Mouse (Mus musculus) kidney, adult 11 months (tissue): Measurements from ENCODE around the gene Gm4894.

Experiments used
- DNase-seq: peaks from one replicate; pipeline ENCODE4 v3.0.0; 2022

Gene Gm4894

GRCm38 (mm10) chr9:49250231-49250630, at the start of gene Gm4894:
TSS of gene Gm4894 (plus strand) at chr9:49250531.
- no peak for DNase-seq

GRCm38 (mm10) chr9:49206331-49206730, 44.0 kb upstream of the Gm4894 start:
- no peak for DNase-seq

GRCm38 (mm10) chr9:49211493-49211892, 38.8 kb upstream of the Gm4894 start:
- DNase-seq, result no peak

- no peak for DNase-seq
These were observed 35.6 kb upstream of the Gm4894 start for GRCm38 (mm10) chr9:49214734-49215133.

GRCm38 (mm10) chr9:49217626-49218607, 32.4 kb upstream of the Gm4894 start:
- DNase-seq, result no peak

GRCm38 (mm10) chr9:49224488-49224887, 25.8 kb upstream of the Gm4894 start:
- no peak for DNase-seq

GRCm38 (mm10) chr9:49227442-49227841, 22.9 kb upstream of the Gm4894 start:
- no peak for DNase-seq

GRCm38 (mm10) chr9:49229054-49229453, 21.3 kb upstream of the Gm4894 start:
- DNase-seq, result no peak

GRCm38 (mm10) chr9:49246839-49247238, 3.5 kb upstream of the Gm4894 start:
- peak; percentile 28 for DNase-seq

- DNase-seq, result no peak
These were observed 18.6 kb downstream of the Gm4894 start for GRCm38 (mm10) chr9:49268949-49269348.

GRCm38 (mm10) chr9:49273566-49273965, 23.2 kb downstream of the Gm4894 start:
- DNase-seq, result no peak

GRCm38 (mm10) chr9:49275976-49276375, 25.6 kb downstream of the Gm4894 start:
- no peak for DNase-seq

GRCm38 (mm10) chr9:49276542-49277334, 26.4 kb downstream of the Gm4894 start:
- DNase-seq, result no peak

- no peak for DNase-seq
These were observed 44.8 kb downstream of the Gm4894 start for GRCm38 (mm10) chr9:49295101-49295500.

- peak; percentile 11 for DNase-seq
These were observed 57.2 kb downstream of the Gm4894 start for GRCm38 (mm10) chr9:49307576-49307975.

- DNase-seq, result no peak
These were observed 60.5 kb downstream of the Gm4894 start for GRCm38 (mm10) chr9:49310821-49311220.

GRCm38 (mm10) chr9:49318638-49319037, 68.3 kb downstream of the Gm4894 start:
- no peak for DNase-seq
